Mouse (Mus musculus): Measurements from ENCODE around the gene Ncoa4. TPM values are rescaled to one million over a fixed set of nuclear protein-coding genes. Genes with fewer than 3 reads are reported as not detected.

Ncoa4 gene
- polyA plus RNA-seq, 2 experiments = 117 to 353 TPM

- ATAC-seq (ENCODE audit: insufficient read depth) (peak; percentile 29; the same call in 1 of the 2 replicates), DNase-seq (ENCODE audit: low read depth in 3 of 3, low spot score in 3 of 3) (no peak)
- Histone ChIP-seq H3K4me2 (ENCODE audit: low read depth) (no peak overlapping the region), H3K27ac (no peak overlapping the region), H3K27me3 (ENCODE audit: control insufficient read depth, insufficient read depth, low read length) (no peaks in the 10 kb centered on the region), H3K9me3 (ENCODE audit: control insufficient read depth, low read length) (no peaks in the 10 kb centered on the region), H3K4me1 (replicated peaks; ENCODE audit: control insufficient read depth in 2 of 2, insufficient read depth in 2 of 2, low read length in 1 of 2) (peaks cover 0 to 3% of the 10 kb centered on the region in 2 experiments; a peak in 2 of 4 replicates), H3K4me3 (ENCODE audit: insufficient read depth in 1 of 2, low read depth in 2 of 2, low read length in 2 of 2) (no peak overlapping the region), H3K9ac (replicated peaks) (no peak overlapping the region), H3K36me3 (replicated peaks; ENCODE audit: control insufficient read depth, insufficient read depth, low read depth) (peaks cover 66% of the 10 kb centered on the region)
- TF ChIP-seq EP300 (IDR thresholded peaks at IDR 0.05; ENCODE audit: low read depth) (no peak), CTCF (IDR thresholded peaks at IDR 0.05; ENCODE audit: low read depth) (no peak)
- 66% methylated on average over 10 of the region's 10 CpGs for WGBS (ENCODE audit: insufficient replicate concordance)
Observed at GRCm38 (mm10) chr14:32179393-32180195, 19.9 kb downstream of the Ncoa4 start.

DNA sequence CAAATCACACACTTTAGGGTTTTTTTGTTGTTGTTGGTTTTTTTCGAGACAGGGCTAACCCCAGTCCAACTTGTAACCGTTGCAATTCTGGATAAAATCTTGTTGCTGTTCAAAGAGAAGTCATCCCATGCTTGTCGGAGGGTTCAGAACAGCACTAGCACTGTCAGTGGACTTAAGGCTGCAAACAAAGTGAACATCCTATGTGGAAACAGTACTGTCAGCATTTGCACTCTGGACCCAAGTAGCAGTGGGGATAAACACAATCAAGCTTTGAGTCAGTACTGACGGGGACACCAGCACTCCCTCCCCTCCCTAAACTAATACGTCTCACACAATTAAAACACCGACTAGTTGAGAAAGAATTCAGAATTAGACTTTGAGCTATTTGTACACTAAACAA, 21.2 kb downstream of the Ncoa4 start:
- WGBS (ENCODE audit: insufficient replicate concordance) = 75% methylated on average over 6 of the region's 6 CpGs
- DNase-seq (ENCODE audit: low read depth in 3 of 3, low spot score in 3 of 3) (no peak), ATAC-seq (ENCODE audit: insufficient read depth) (no peak)
- Histone ChIP-seq H3K4me2 (ENCODE audit: low read depth) (no peak overlapping the region), H3K27me3 (ENCODE audit: control insufficient read depth, insufficient read depth, low read length) (no peaks in the 10 kb centered on the region), H3K4me3 (ENCODE audit: insufficient read depth in 1 of 2, low read depth in 2 of 2, low read length in 2 of 2) (no peak overlapping the region), H3K4me1 (replicated peaks; ENCODE audit: control insufficient read depth in 2 of 2, insufficient read depth in 2 of 2, low read length in 1 of 2) (no peaks in the 10 kb centered on the region), H3K9me3 (ENCODE audit: control insufficient read depth, low read length) (no peaks in the 10 kb centered on the region), H3K27ac (no peak overlapping the region), H3K9ac (replicated peaks) (no peak overlapping the region), H3K36me3 (replicated peaks; ENCODE audit: control insufficient read depth, insufficient read depth, low read depth) (peaks cover 60% of the 10 kb centered on the region)
- TF ChIP-seq EP300 (IDR thresholded peaks at IDR 0.05; ENCODE audit: low read depth) (no peak), CTCF (IDR thresholded peaks at IDR 0.05; ENCODE audit: low read depth) (no peak)

DNA sequence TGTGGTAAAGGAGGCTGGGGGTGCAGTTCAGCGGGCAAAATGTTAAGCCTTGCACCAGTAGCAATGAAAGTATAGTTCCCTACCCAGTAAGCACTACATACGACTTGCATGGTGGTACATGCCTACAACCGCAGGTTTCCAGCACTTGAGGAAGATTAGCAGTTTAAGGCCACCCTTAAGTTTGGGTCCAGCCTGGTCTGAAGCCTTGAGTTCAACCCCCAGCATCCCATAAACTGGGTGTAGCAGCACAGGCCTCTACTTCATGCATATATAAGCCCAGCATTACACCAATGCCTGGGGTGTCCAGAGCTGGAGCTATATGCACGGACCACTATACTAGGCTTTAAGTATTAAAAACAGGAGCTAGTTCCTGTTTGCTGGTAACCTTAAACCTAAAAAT, 24.2 kb downstream of the Ncoa4 start:
- H3K9ac ChIP-seq (replicated peaks) = no peak overlapping the region
- H3K27ac ChIP-seq = no peak overlapping the region
- TF ChIP-seq EP300 (IDR thresholded peaks at IDR 0.05; ENCODE audit: low read depth) (no peak), CTCF (IDR thresholded peaks at IDR 0.05; ENCODE audit: low read depth) (no peak)
- 91% methylated on average over 4 of the region's 4 CpGs for WGBS (ENCODE audit: insufficient replicate concordance)
- no peaks in the 10 kb centered on the region for H3K27me3 ChIP-seq (ENCODE audit: control insufficient read depth, insufficient read depth, low read length)
- H3K4me3 ChIP-seq (ENCODE audit: insufficient read depth in 1 of 2, low read depth in 2 of 2, low read length in 2 of 2) = no peak overlapping the region
- H3K9me3 ChIP-seq (ENCODE audit: control insufficient read depth, low read length) = no peaks in the 10 kb centered on the region
- ATAC-seq (ENCODE audit: insufficient read depth) (no peak), DNase-seq (ENCODE audit: low read depth in 3 of 3, low spot score in 3 of 3) (no peak)
- H3K4me2 ChIP-seq (ENCODE audit: low read depth) = no peak overlapping the region
- H3K4me1 ChIP-seq (replicated peaks; ENCODE audit: control insufficient read depth in 2 of 2, insufficient read depth in 2 of 2, low read length in 1 of 2) = no peaks in the 10 kb centered on the region
- peaks cover 70% of the 10 kb centered on the region for H3K36me3 ChIP-seq (replicated peaks; ENCODE audit: control insufficient read depth, insufficient read depth, low read depth)

GRCm38 (mm10) chr14:32190627-32191391, 31.1 kb downstream of the Ncoa4 start:
- 78% methylated on average over 6 of the region's 6 CpGs for WGBS (ENCODE audit: insufficient replicate concordance)
- no peaks in the 10 kb centered on the region for H3K9me3 ChIP-seq (ENCODE audit: control insufficient read depth, low read length)
- no peak for DNase-seq (ENCODE audit: low read depth in 3 of 3, low spot score in 3 of 3)
- ATAC-seq (ENCODE audit: insufficient read depth) = no peak
- no peaks in the 10 kb centered on the region for H3K4me1 ChIP-seq (replicated peaks; ENCODE audit: control insufficient read depth in 2 of 2, insufficient read depth in 2 of 2, low read length in 1 of 2)
- TF ChIP-seq CTCF (IDR thresholded peaks at IDR 0.05; ENCODE audit: low read depth) = no peak
- no peak for TF ChIP-seq EP300 (IDR thresholded peaks at IDR 0.05; ENCODE audit: low read depth)
- H3K27ac ChIP-seq = no peak overlapping the region
- no peak overlapping the region for H3K9ac ChIP-seq (replicated peaks)
- no peak overlapping the region for H3K4me2 ChIP-seq (ENCODE audit: low read depth)
- no peak overlapping the region for H3K4me3 ChIP-seq (ENCODE audit: insufficient read depth in 1 of 2, low read depth in 2 of 2, low read length in 2 of 2)
- no peaks in the 10 kb centered on the region for H3K27me3 ChIP-seq (ENCODE audit: control insufficient read depth, insufficient read depth, low read length)
- peaks cover 56% of the 10 kb centered on the region for H3K36me3 ChIP-seq (replicated peaks; ENCODE audit: control insufficient read depth, insufficient read depth, low read depth)

- Histone ChIP-seq H3K9me3 (ENCODE audit: control insufficient read depth, low read length) (no peaks in the 10 kb centered on the region), H3K27me3 (ENCODE audit: control insufficient read depth, insufficient read depth, low read length) (no peaks in the 10 kb centered on the region), H3K9ac (replicated peaks) (no peak overlapping the region), H3K4me2 (ENCODE audit: low read depth) (no peak overlapping the region), H3K4me3 (ENCODE audit: insufficient read depth in 1 of 2, low read depth in 2 of 2, low read length in 2 of 2) (no peak overlapping the region), H3K4me1 (replicated peaks; ENCODE audit: control insufficient read depth in 2 of 2, insufficient read depth in 2 of 2, low read length in 1 of 2) (no peaks in the 10 kb centered on the region), H3K36me3 (replicated peaks; ENCODE audit: control insufficient read depth, insufficient read depth, low read depth) (peaks cover 52% of the 10 kb centered on the region), H3K27ac (no peak overlapping the region)
- no peak for TF ChIP-seq CTCF (IDR thresholded peaks at IDR 0.05; ENCODE audit: low read depth)
- TF ChIP-seq EP300 (IDR thresholded peaks at IDR 0.05; ENCODE audit: low read depth) = no peak
- ATAC-seq (ENCODE audit: insufficient read depth) = no peak
- no peak for DNase-seq (ENCODE audit: low read depth in 3 of 3, low spot score in 3 of 3)
- WGBS (ENCODE audit: insufficient replicate concordance) = 52% methylated on average over 5 of the region's 5 CpGs
Observed at GRCm38 (mm10) chr14:32191926-32192325, 32.3 kb downstream of the Ncoa4 start.
